ENCODE assay signal across 9 mouse cellular contexts in the genomic region with DNA sequence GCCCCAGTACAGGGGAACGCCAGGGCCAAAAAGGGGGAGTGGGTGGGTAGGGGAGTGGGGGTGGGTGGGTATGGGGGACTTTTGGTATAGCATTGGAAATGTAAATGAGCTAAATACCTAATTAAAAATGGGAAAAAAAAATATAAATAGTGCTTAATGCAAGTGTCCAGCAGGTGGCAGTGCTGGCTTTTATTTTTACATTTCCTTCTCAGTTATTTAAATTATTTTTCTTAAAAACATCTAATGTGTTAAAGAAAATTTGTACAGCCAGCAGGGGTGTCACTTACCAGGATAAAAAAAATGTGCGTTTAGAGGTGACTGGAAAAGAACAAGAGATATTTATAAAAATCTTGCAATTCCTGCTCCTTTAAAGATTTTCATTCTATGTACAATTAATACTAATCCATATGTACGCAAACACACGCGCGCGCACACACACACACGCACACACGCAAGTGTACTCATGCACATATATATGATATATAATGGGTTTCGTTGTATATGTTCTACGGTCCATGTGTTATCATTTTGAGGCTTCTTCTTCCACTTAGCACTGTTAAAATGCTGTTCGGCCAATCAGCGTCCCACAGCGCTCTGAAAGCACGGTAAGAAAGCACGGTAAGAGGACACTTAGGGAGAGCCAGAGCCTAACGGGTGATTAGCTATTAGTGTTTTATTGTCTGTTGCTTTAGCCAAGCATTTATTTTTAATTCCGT.
DNase-seq lines count a peak whose midpoint lies in the region; ATAC-seq and TF ChIP-seq lines count a peak whose summit lies in the region.
"Had no signal": no experiment of that assay in that cellular context is flagged by ENCODE, and none has a peak within 500 bp of the region (broad histone marks: within the 10 kb centered on the region; RNA-seq: fewer than 3 reads in every experiment).

No protein-coding gene starts in this region.

- H3K4me1 ChIP-seq in forebrain, embryonic 11.5 days (replicated peaks; ENCODE audit: control insufficient read depth, insufficient read depth, low read length), result no peaks in the 10 kb centered on the region
- no peaks in the 10 kb centered on the region for H3K4me1 ChIP-seq in forebrain, embryonic 10.5 days
- no peaks in the 10 kb centered on the region for H3K4me1 ChIP-seq in liver, embryonic 14.5 days (replicated peaks; ENCODE audit: control insufficient read depth in 2 of 2, insufficient read depth in 2 of 2, low read length in 1 of 2)
- H3K4me1 ChIP-seq in liver, embryonic 12.5 days, result no peaks in the 10 kb centered on the region
- no peaks in the 10 kb centered on the region for H3K4me1 ChIP-seq in midbrain, embryonic 12.5 days

- no peak for DNase-seq in forebrain, embryonic 11.5 days (ENCODE audit: low spot score)
- no peak for DNase-seq in forebrain, embryonic 10.5 days (ENCODE audit: extremely low spot score, low spot score)
- DNase-seq in liver, embryonic 14.5 days (ENCODE audit: low read depth in 3 of 3, low spot score in 3 of 3), result no peak
- peak; percentile 66 for DNase-seq in brain, adult 2 months (ENCODE audit: low read depth, low spot score)
- no peak for DNase-seq in spleen, adult 18-20 months

- 72% methylated on average over 18 of the region's 18 CpGs for WGBS in forebrain, embryonic 11.5 days
- WGBS in forebrain, embryonic 10.5 days, result 77% methylated on average over 18 of the region's 18 CpGs
- 58% methylated on average over 18 of the region's 18 CpGs for WGBS in liver, embryonic 14.5 days (ENCODE audit: insufficient replicate concordance)
- 64% methylated on average over 18 of the region's 18 CpGs for WGBS in liver, embryonic 12.5 days (ENCODE audit: insufficient replicate concordance)
- WGBS in midbrain, embryonic 12.5 days, result 71% methylated on average over 18 of the region's 18 CpGs

- H3K27ac ChIP-seq in forebrain, embryonic 11.5 days (ENCODE audit: low read depth, low read length), result no peak overlapping the region
- no peak overlapping the region for H3K27ac ChIP-seq in forebrain, embryonic 10.5 days
- H3K27ac ChIP-seq in liver, embryonic 14.5 days, result no peak overlapping the region
- H3K27ac ChIP-seq in liver, embryonic 12.5 days, result no peak overlapping the region
- H3K27ac ChIP-seq in midbrain, embryonic 12.5 days (replicated peaks), result no peak overlapping the region

- H3K4me2 ChIP-seq in forebrain, embryonic 11.5 days (ENCODE audit: low read depth, low read length, severe bottlenecking), result no peak overlapping the region
- no peak overlapping the region for H3K4me2 ChIP-seq in liver, embryonic 14.5 days (ENCODE audit: low read depth)
- H3K4me2 ChIP-seq in liver, embryonic 12.5 days, result no peak overlapping the region
- no peak overlapping the region for H3K4me2 ChIP-seq in midbrain, embryonic 12.5 days (replicated peaks)

- TF ChIP-seq EP300 in liver, embryonic 14.5 days (IDR thresholded peaks at IDR 0.05; ENCODE audit: low read depth), result no peak

- H3K9ac ChIP-seq in forebrain, embryonic 11.5 days (ENCODE audit: low read length), result no peak overlapping the region
- no peak overlapping the region for H3K9ac ChIP-seq in liver, embryonic 14.5 days (replicated peaks)
- no peak overlapping the region for H3K9ac ChIP-seq in liver, embryonic 12.5 days
- no peak overlapping the region for H3K9ac ChIP-seq in midbrain, embryonic 12.5 days (replicated peaks)

- no peak overlapping the region for H3K4me3 ChIP-seq in forebrain, embryonic 11.5 days (ENCODE audit: low read depth, low read length)
- no peak overlapping the region for H3K4me3 ChIP-seq in forebrain, embryonic 10.5 days
- no peak overlapping the region for H3K4me3 ChIP-seq in liver, embryonic 14.5 days (ENCODE audit: insufficient read depth in 1 of 2, low read depth in 2 of 2, low read length in 2 of 2)
- no peak overlapping the region for H3K4me3 ChIP-seq in liver, embryonic 12.5 days
- no peak overlapping the region for H3K4me3 ChIP-seq in midbrain, embryonic 12.5 days

- ATAC-seq in forebrain, embryonic 11.5 days (replicated peaks; ENCODE audit: low FRiP score), result 0 out of 2 replicates have a peak, but pooled peaks have one; percentile 33
- ATAC-seq in liver, embryonic 14.5 days (ENCODE audit: insufficient read depth), result no peak
- no peak for ATAC-seq in liver, embryonic 12.5 days
- ATAC-seq in midbrain, embryonic 12.5 days (ENCODE audit: low FRiP score, low read depth), result 0 out of 2 replicates have a peak, but pooled peaks have one; percentile 41
- ATAC-seq in erythroid progenitor cell, adult 5-6 weeks (replicated peaks; ENCODE audit: low FRiP score, poor library complexity, severe bottlenecking), result no peak

- H3K36me3 ChIP-seq in forebrain, embryonic 11.5 days (ENCODE audit: control insufficient read depth, insufficient read depth, low read length), result no peaks in the 10 kb centered on the region
- H3K36me3 ChIP-seq in forebrain, embryonic 10.5 days (replicated peaks), result no peaks in the 10 kb centered on the region
- no peaks in the 10 kb centered on the region for H3K36me3 ChIP-seq in liver, embryonic 14.5 days (replicated peaks; ENCODE audit: control insufficient read depth, insufficient read depth, low read depth)
- H3K36me3 ChIP-seq in liver, embryonic 12.5 days, result no peaks in the 10 kb centered on the region
- H3K36me3 ChIP-seq in midbrain, embryonic 12.5 days, result no peaks in the 10 kb centered on the region
- H3K36me3 ChIP-seq: G1E had no signal

- H3K9me3 ChIP-seq in forebrain, embryonic 11.5 days (ENCODE audit: control insufficient read depth, low read length), result no peaks in the 10 kb centered on the region
- no peaks in the 10 kb centered on the region for H3K9me3 ChIP-seq in forebrain, embryonic 10.5 days
- H3K9me3 ChIP-seq in liver, embryonic 14.5 days (ENCODE audit: control insufficient read depth, low read length), result no peaks in the 10 kb centered on the region
- H3K9me3 ChIP-seq in liver, embryonic 12.5 days (replicated peaks), result no peaks in the 10 kb centered on the region
- H3K9me3 ChIP-seq in midbrain, embryonic 12.5 days, result no peaks in the 10 kb centered on the region
- H3K9me3 ChIP-seq: G1E had no signal

- TF ChIP-seq CTCF in liver, embryonic 14.5 days (IDR thresholded peaks at IDR 0.05; ENCODE audit: low read depth), result peak; percentile 13; the same call in 1 of the 2 replicates

- H3K27me3 ChIP-seq in forebrain, embryonic 11.5 days (ENCODE audit: control insufficient read depth, insufficient read depth, low read length), result no peaks in the 10 kb centered on the region
- H3K27me3 ChIP-seq in forebrain, embryonic 10.5 days (ENCODE audit: poor library complexity, severe bottlenecking), result no peaks in the 10 kb centered on the region
- H3K27me3 ChIP-seq in liver, embryonic 14.5 days (ENCODE audit: control insufficient read depth, insufficient read depth, low read length), result no peaks in the 10 kb centered on the region
- H3K27me3 ChIP-seq in liver, embryonic 12.5 days (replicated peaks), result no peaks in the 10 kb centered on the region
- no peaks in the 10 kb centered on the region for H3K27me3 ChIP-seq in midbrain, embryonic 12.5 days

Comparison
In these comparisons a context has a peak if more than half of its experiments do, and no peak if none do; other contexts are left out.
1. ATAC-seq: peak in forebrain, embryonic 11.5 days (single experiment) and midbrain, embryonic 12.5 days (single experiment); none in liver, embryonic 14.5 days (single experiment), liver, embryonic 12.5 days (single experiment) and erythroid progenitor cell, adult 5-6 weeks (single experiment).